Mouse (Mus musculus): Measurements from ENCODE around the gene Fam71a.

- TF ChIP-seq CTCF (IDR thresholded peaks at IDR 0.05; ENCODE audit: low read depth) (no peak), EP300 (IDR thresholded peaks at IDR 0.05; ENCODE audit: low read depth) (no peak)
These were observed 19.6 kb upstream of the Fam71a start for GRCm38 (mm10) chr1:191184066-191184815.
